Mouse (Mus musculus) Patski (cell line): ENCODE results near the gene Cct4. TPM values are rescaled to one million over a fixed set of nuclear protein-coding genes. Genes with fewer than 3 reads are reported as not detected.

Source experiments
- ATAC-seq: fragments of 100-300 bp; one replicate; pipeline ENCODE4 v1.8.0; 2021
- CTCF ChIA-PET: fragments of 350-600 bp; sonication (Branson Sonifier 250); formaldehyde crosslinking; loops from one replicate; lab custom pipeline; 2022; ENCODE audit warnings: inconsistent platforms; lab: Charles Lee
- POLR2A ChIA-PET: fragments of 350-600 bp; sonication (Branson Sonifier 250); formaldehyde crosslinking; loops from one replicate; lab custom pipeline; 2022; ENCODE audit warnings: antibody characterized with exemption, inconsistent platforms; lab: Charles Lee
- DNase-seq: peaks from one replicate; pipeline ENCODE4 v3.0.0-alpha.2; 2011; ENCODE audit warnings: low read depth, low spot score
- H3K27me3 ChIP-seq: fragments of 371-371 bp; one replicate; pipeline ENCODE4 v1.5.1; 2021
- CTCF ChIP-seq: fragments of 100-300 bp; IDR thresholded peaks from one replicate; pipeline ENCODE4 v1.5.1; 2021
- in situ Hi-C: fragments of 300-500 bp; cut with MboI; formaldehyde crosslinking; loops from 3 replicates; pipeline ENCODE4 v1.11.1; 2018; ENCODE audit warnings: low pct_unique_long_range_greater_than_20kb, mixed read lengths
- polyA plus RNA-seq: library from polyadenylated mRNA; unstranded; gene quantifications from one replicate; pipeline ENCODE4 v1.2.3, GENCODE M21; 2021

The Cct4 gene
- polyA plus RNA-seq, 1 experiment from 2014 or later = 260 TPM

DNA sequence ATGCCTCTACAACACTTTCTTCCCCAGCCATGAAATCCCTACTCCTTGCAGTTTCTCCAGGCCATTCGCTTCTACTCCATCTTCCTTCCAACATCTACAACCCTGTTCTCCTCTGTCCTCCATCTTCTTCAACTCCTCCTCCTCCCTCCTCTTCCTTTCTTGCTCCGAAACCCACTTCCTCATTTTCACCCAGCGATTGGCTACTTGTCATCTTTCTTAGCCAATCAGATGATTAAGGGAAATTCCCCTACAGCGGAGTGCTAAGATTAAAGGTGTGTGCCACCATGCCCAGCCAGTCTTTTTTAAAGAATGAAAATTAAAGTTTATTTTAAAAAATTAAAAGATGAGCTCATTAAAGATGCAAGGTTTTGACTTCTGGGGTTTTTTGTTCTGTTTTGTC, 27.6 kb downstream of the Cct4 start:
- ATAC-seq (no peak), DNase-seq (no peak)
- POLR2A ChIA-PET = no interaction called here
- CTCF ChIA-PET = interaction anchor here (1.2 kb wide), 1 partner anchor 10 kb away, joined by 5 read pairs; the partner anchor contains the start of gene Fam161a
- in situ Hi-C loops = no loop called here
- no peaks in the 10 kb centered on the region for H3K27me3 ChIP-seq
- no peak for TF ChIP-seq CTCF

GRCm38 (mm10) chr11:23020116-23020770, 29.9 kb downstream of the Cct4 start:
- ATAC-seq = no peak
- H3K27me3 ChIP-seq = no peaks in the 10 kb centered on the region
- ChIA-PET POLR2A (no interaction called here), CTCF (no interaction called here)
- in situ Hi-C loops = no loop called here
- no peak for DNase-seq
- TF ChIP-seq CTCF = no peak

- ATAC-seq (no peak), DNase-seq (no peak)
- ChIA-PET CTCF (no interaction called here), POLR2A (no interaction called here)
- in situ Hi-C loops = no loop called here
- no peaks in the 10 kb centered on the region for H3K27me3 ChIP-seq
- no peak for TF ChIP-seq CTCF
These were observed 30.5 kb downstream of the Cct4 start for GRCm38 (mm10) chr11:23020841-23021240.

GRCm38 (mm10) chr11:23023155-23023554, 32.8 kb downstream of the Cct4 start:
- CTCF ChIA-PET = interaction anchor here (1.3 kb wide), 1 partner anchor 9 kb away, joined by 4 read pairs; no protein-coding TSS in a partner anchor
- in situ Hi-C loops = no loop called here
- TF ChIP-seq CTCF = no peak
- no peak for ATAC-seq
- DNase-seq = no peak
- no peaks in the 10 kb centered on the region for H3K27me3 ChIP-seq
- POLR2A ChIA-PET = no interaction called here

- no peak for ATAC-seq
- DNase-seq = no peak
- ChIA-PET POLR2A (interaction anchor here (1.0 kb wide), 1 partner anchor 17 kb away, joined by 3 read pairs; the partner anchor contains the start of gene Fam161a), CTCF (interaction anchor here (1.3 kb wide), 1 partner anchor 11 kb away, joined by 3 read pairs; no protein-coding TSS in a partner anchor)
- TF ChIP-seq CTCF = no peak
- in situ Hi-C loops = no loop called here
- no peaks in the 10 kb centered on the region for H3K27me3 ChIP-seq
These were observed 33.9 kb downstream of the Cct4 start for GRCm38 (mm10) chr11:23024169-23024568.

GRCm38 (mm10) chr11:23028957-23029356, 38.6 kb downstream of the Cct4 start:
- no peak for TF ChIP-seq CTCF
- DNase-seq = no peak
- CTCF ChIA-PET = no interaction called here
- no peak for ATAC-seq
- in situ Hi-C loops = no loop called here
- H3K27me3 ChIP-seq = no peaks in the 10 kb centered on the region
- POLR2A ChIA-PET = no interaction called here

DNA sequence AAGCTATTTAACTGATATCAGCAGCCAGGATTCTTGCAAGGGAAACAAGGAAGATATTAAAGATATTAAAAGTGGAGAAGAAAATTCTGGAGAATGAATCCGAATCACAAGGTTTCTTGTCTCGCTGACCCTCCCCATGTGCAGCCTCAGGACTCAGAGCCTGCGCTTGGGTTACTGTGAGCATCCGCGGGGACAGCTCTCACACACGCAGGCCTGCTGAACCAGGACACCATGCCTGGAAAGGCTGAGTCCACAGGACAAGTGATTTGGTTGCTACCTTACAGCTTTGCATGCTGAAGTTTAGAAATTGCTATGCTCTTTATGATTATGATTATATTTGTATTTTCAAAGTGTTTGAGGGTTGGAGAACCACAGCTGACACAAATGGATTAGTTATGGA, 39.1 kb downstream of the Cct4 start:
- ChIA-PET CTCF (no interaction called here), POLR2A (no interaction called here)
- in situ Hi-C loops = no loop called here
- DNase-seq = no peak
- H3K27me3 ChIP-seq = no peaks in the 10 kb centered on the region
- no peak for TF ChIP-seq CTCF
- no peak for ATAC-seq

DNA sequence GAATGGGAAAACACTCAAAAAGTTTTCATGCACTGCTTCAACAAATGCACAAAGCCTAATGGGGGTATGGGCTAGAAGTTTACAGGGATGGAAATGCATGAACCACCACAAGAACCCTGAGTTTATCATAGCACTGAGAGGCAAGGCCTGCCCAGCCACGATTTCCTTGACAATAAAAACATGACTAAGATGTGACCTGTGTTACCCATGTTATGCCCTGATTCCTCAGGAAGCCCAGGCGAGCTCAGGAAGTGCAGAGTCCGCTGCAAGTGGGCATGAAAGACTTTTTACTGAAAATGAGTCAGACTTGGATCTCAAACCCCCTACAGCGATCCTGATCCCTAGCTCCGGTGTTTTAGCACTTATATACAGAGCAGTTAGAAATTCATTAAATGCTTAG, 56.9 kb downstream of the Cct4 start:
- ChIA-PET CTCF (no interaction called here), POLR2A (interaction anchor here (1.5 kb wide), 1 partner anchor 20 kb away, joined by 3 read pairs; no protein-coding TSS in a partner anchor)
- no peak for TF ChIP-seq CTCF
- in situ Hi-C loops = no loop called here
- ATAC-seq = peak; percentile 57
- peaks cover 18% of the 10 kb centered on the region for H3K27me3 ChIP-seq
- DNase-seq = no peak

GRCm38 (mm10) chr11:23047663-23048582, 57.6 kb downstream of the Cct4 start:
- POLR2A ChIA-PET = interaction anchor here (1.5 kb wide), 1 partner anchor 19 kb away, joined by 3 read pairs; no protein-coding TSS in a partner anchor
- TF ChIP-seq CTCF = no peak
- in situ Hi-C loops = no loop called here
- no peak for DNase-seq
- CTCF ChIA-PET = no interaction called here
- peaks cover 18% of the 10 kb centered on the region for H3K27me3 ChIP-seq
- no peak for ATAC-seq

DNA sequence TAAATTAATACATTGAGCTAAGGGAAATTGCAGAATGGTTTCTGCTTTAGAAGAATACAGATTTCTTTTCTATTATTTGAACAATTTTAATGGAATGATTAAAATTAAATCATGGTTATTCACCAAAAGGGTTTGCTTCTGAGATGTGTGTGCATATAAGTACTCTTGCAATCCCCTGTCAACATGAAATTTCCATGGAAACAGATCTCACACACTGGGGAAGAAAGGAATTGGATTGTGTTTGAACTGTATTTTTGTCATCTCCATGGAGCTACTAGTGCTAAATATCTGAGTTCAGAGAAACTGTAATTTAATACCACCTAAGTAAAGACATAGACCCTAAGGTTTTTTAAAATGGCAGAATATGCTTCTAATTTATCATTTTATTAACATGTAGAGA, 59.3 kb downstream of the Cct4 start:
- CTCF ChIA-PET = no interaction called here
- DNase-seq = no peak
- no peak for TF ChIP-seq CTCF
- in situ Hi-C loops = no loop called here
- no peak for ATAC-seq
- POLR2A ChIA-PET = no interaction called here
- H3K27me3 ChIP-seq = peaks cover 23% of the 10 kb centered on the region

GRCm38 (mm10) chr11:23052353-23052752, 62.0 kb downstream of the Cct4 start:
- in situ Hi-C loops = no loop called here
- no peak for ATAC-seq
- DNase-seq = no peak
- CTCF ChIA-PET = no interaction called here
- POLR2A ChIA-PET = no interaction called here
- TF ChIP-seq CTCF = no peak
- peaks cover 23% of the 10 kb centered on the region for H3K27me3 ChIP-seq

Other genes starting within 250 kb of the Cct4 start
- gene B3gnt2, start 129.6 kb upstream of the Cct4 start, polyA plus RNA-seq = 20.3 TPM
- 23.6 TPM for gene Zrsr1, start 18.5 kb upstream of the Cct4 start, polyA plus RNA-seq
- 14.7 TPM for gene Gm28048, start 8.4 kb upstream of the Cct4 start, polyA plus RNA-seq
- gene Commd1, start 8.1 kb upstream of the Cct4 start, polyA plus RNA-seq = 127 TPM
- gene Fam161a, start 17.0 kb downstream of the Cct4 start, polyA plus RNA-seq = 3.0 TPM